Mouse (Mus musculus) embryonic fibroblast, embryonic 13.5 days (primary cell): Measurements from ENCODE around the gene C2cd3.

Experiments
- CTCF ChIP-seq: IDR thresholded peaks from 2 replicates; pipeline ENCODE4 v1.5.1; 2011; ENCODE audit warnings: mild to moderate bottlenecking, control low read depth, low read length, moderate library complexity, borderline replicate concordance; ENCODE audit not compliant: insufficient read depth
- POLR2A ChIP-seq: IDR thresholded peaks from 2 replicates; pipeline ENCODE4 v1.6.1; 2011; ENCODE audit warnings: low read depth, mild to moderate bottlenecking, control low read depth, low read length, moderate library complexity

DNA sequence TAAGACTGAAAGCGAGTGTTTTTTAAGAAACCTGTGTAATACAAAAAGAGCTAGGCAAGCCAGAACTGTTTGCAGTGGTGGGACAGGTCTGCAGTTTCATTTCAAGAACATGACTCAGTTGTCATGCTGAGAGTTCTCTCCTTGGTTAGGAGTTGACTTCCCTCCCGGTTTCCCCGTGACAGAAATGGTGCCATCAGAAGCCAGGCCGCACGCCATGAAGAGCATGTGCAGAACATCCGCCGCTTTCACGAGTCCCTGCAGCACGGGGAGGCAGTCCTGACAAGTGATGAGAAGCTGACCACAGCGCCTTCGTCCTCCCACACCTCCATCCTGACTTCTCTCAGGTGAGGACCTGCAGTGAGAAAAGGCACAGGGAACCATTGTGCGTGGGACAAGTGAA lies 76.5 kb downstream of the C2cd3 start:
- TF ChIP-seq CTCF (no peak), POLR2A (no peak)
